Mouse (Mus musculus) 3134 (cell line): Measurements from ENCODE around the gene Cpd.
"Not testable (repeated sequence)": the region's sequence is repeated elsewhere in the genome, so short reads cannot be mapped to it uniquely, and the experiment has no call there.

Experiments used
- DNase-seq: peaks from one replicate; pipeline ENCODE4 v3.0.0-alpha.2; 2011; ENCODE audit warnings: low spot score; ENCODE audit not compliant: insufficient read length; ENCODE audit errors: extremely low read depth

Gene Cpd

GRCm38 (mm10) chr11:76848081-76848480, 1.3 kb upstream of the Cpd start:
- no peak for DNase-seq

- no peak for DNase-seq
These were observed 536 bp upstream of the Cpd start for GRCm38 (mm10) chr11:76847354-76847753.

- DNase-seq: peak; percentile 67
These were observed 574 bp downstream of the Cpd start for GRCm38 (mm10) chr11:76846011-76846877.

- DNase-seq: no peak
These were observed 1.4 kb downstream of the Cpd start for GRCm38 (mm10) chr11:76845275-76845980.

GRCm38 (mm10) chr11:76838573-76838972, 8.2 kb downstream of the Cpd start:
- no peak for DNase-seq

- no peak for DNase-seq
These were observed 10.5 kb downstream of the Cpd start for GRCm38 (mm10) chr11:76836317-76836716.

GRCm38 (mm10) chr11:76835868-76836267, 10.9 kb downstream of the Cpd start:
- no peak for DNase-seq

- no peak for DNase-seq
These were observed 12.2 kb downstream of the Cpd start for GRCm38 (mm10) chr11:76834665-76835064.

- DNase-seq: no peak
These were observed 21.9 kb downstream of the Cpd start for GRCm38 (mm10) chr11:76824885-76825265.

GRCm38 (mm10) chr11:76824238-76824884, 22.5 kb downstream of the Cpd start:
- no peak for DNase-seq

GRCm38 (mm10) chr11:76823641-76824040, 23.2 kb downstream of the Cpd start:
- no peak for DNase-seq

GRCm38 (mm10) chr11:76821353-76821752, 25.5 kb downstream of the Cpd start:
- no peak for DNase-seq

- DNase-seq: no peak
These were observed 29.2 kb downstream of the Cpd start for GRCm38 (mm10) chr11:76817664-76818063.

GRCm38 (mm10) chr11:76810706-76811495, 35.9 kb downstream of the Cpd start:
- no peak for DNase-seq

GRCm38 (mm10) chr11:76809450-76809849, 37.4 kb downstream of the Cpd start:
- DNase-seq: no peak

- DNase-seq: no peak
These were observed 38.3 kb downstream of the Cpd start for GRCm38 (mm10) chr11:76808550-76808949.

GRCm38 (mm10) chr11:76807007-76807679, 39.7 kb downstream of the Cpd start:
- no peak for DNase-seq

- no peak for DNase-seq
These were observed 40.8 kb downstream of the Cpd start for GRCm38 (mm10) chr11:76806026-76806425.

- not testable (repeated sequence) for DNase-seq
These were observed 41.7 kb downstream of the Cpd start for GRCm38 (mm10) chr11:76805072-76805471.

- no peak for DNase-seq
These were observed 43.6 kb downstream of the Cpd start for GRCm38 (mm10) chr11:76803266-76803665.
